Mouse (Mus musculus) heart, embryonic 11.5 days (tissue): Measurements from ENCODE around the gene Hoxa7. TPM values are rescaled to one million over a fixed set of nuclear protein-coding genes. Genes with fewer than 3 reads are reported as not detected.

Experiments used
- ATAC-seq: fragments of 200-750 bp; cut with Nextera tagmentation; replicated peaks from 2 replicates; pipeline ENCODE4 v1.8.0; 2017; ENCODE audit warnings: moderate library complexity; ENCODE audit not compliant: insufficient number of reproducible peaks, low FRiP score, low TSS enrichment
- H3K27ac ChIP-seq: fragments of 300-500 bp; sonication (generic); 2 replicates; pipeline ENCODE4 v1.5.1; 2014; ENCODE audit warnings: mild to moderate bottlenecking, low read depth, low read length
- H3K27me3 ChIP-seq: fragments of 300-500 bp; sonication (generic); 2 replicates; pipeline ENCODE4 v1.6.1; 2014; ENCODE audit warnings: mild to moderate bottlenecking, low read length, mixed read lengths; ENCODE audit not compliant: control insufficient read depth, insufficient read depth
- H3K36me3 ChIP-seq: fragments of 300-500 bp; sonication (generic); 2 replicates; pipeline ENCODE4 v1.6.1; 2014; ENCODE audit warnings: mild to moderate bottlenecking, low read length, moderate library complexity, mixed read lengths; ENCODE audit not compliant: control insufficient read depth, insufficient read depth
- H3K4me1 ChIP-seq: fragments of 300-500 bp; sonication (generic); 2 replicates; pipeline ENCODE4 v1.6.1; 2014; ENCODE audit warnings: low read length; ENCODE audit not compliant: control insufficient read depth, insufficient read depth
- H3K4me2 ChIP-seq: fragments of 300-500 bp; sonication (generic); 2 replicates; pipeline ENCODE4 v1.6.1; 2014; ENCODE audit warnings: mild to moderate bottlenecking, moderate library complexity
- H3K4me3 ChIP-seq: fragments of 300-500 bp; sonication (generic); 2 replicates; pipeline ENCODE4 v1.5.1; 2014; ENCODE audit warnings: low read depth, low read length
- H3K9ac ChIP-seq: fragments of 300-500 bp; sonication (generic); 2 replicates; pipeline ENCODE4 v1.6.1; 2014; ENCODE audit warnings: mild to moderate bottlenecking, low read depth, low read length, moderate library complexity
- H3K9me3 ChIP-seq: fragments of 300-500 bp; sonication (generic); replicated peaks from 2 replicates; pipeline ENCODE4 v1.6.1; 2016; ENCODE audit warnings: low read length; ENCODE audit not compliant: control insufficient read depth
- WGBS: fragments of 180-500 bp; shearing (Covaris S2); extraction: QIAGEN DNeasy Blood & Tissue Kit; methylation state at CpG from one replicate; pipeline ENCODE4 v1.1.7; 2014; ENCODE audit not compliant: insufficient replicate concordance; 5-methylcytosine and 5-hydroxymethylcytosine counted together
- polyA plus RNA-seq: library from polyadenylated mRNA; unstranded; fragments of >200 nt; fragmentation: Nextera tagmentation; extraction: Ambion mirVana; gene quantifications from 2 replicates; pipeline ENCODE4 v1.2.1, GENCODE M21; 2014

Gene Hoxa7
- polyA plus RNA-seq, 1 experiment from 2014 or later = 0.49 TPM

- H3K4me2 ChIP-seq = no peak overlapping the region
- H3K4me1 ChIP-seq = no peaks in the 10 kb centered on the region; the same call in 1 of the 2 replicates
- H3K9me3 ChIP-seq = no peaks in the 10 kb centered on the region
- H3K4me3 ChIP-seq = no peak overlapping the region
- ATAC-seq = no peak
- H3K9ac ChIP-seq = no peak overlapping the region
- H3K27ac ChIP-seq = no peak overlapping the region
- 1% methylated on average over 18 of the region's 18 CpGs for WGBS
- H3K36me3 ChIP-seq = no peaks in the 10 kb centered on the region
- H3K27me3 ChIP-seq = peaks cover 96% of the 10 kb centered on the region
Measured at GRCm38 (mm10) chr6:52265306-52265912, 43.8 kb upstream of the Hoxa7 start.

- Histone ChIP-seq H3K27ac (no peak overlapping the region), H3K4me3 (no peak overlapping the region), H3K4me2 (no peak overlapping the region), H3K9ac (no peak overlapping the region), H3K36me3 (no peaks in the 10 kb centered on the region), H3K9me3 (no peaks in the 10 kb centered on the region), H3K27me3 (peaks cover 96% of the 10 kb centered on the region), H3K4me1 (no peaks in the 10 kb centered on the region; the same call in 1 of the 2 replicates)
- WGBS = 2% methylated on average over 5 of the region's 5 CpGs
- ATAC-seq = no peak
Measured at GRCm38 (mm10) chr6:52264106-52264790, 42.6 kb upstream of the Hoxa7 start.

GRCm38 (mm10) chr6:52263321-52263585 is 41.6 kb upstream of the Hoxa7 start:
- H3K27ac ChIP-seq = no peak overlapping the region
- peaks cover 96% of the 10 kb centered on the region for H3K27me3 ChIP-seq
- no peaks in the 10 kb centered on the region for H3K9me3 ChIP-seq
- no peak for ATAC-seq
- H3K4me1 ChIP-seq = no peaks in the 10 kb centered on the region; the same call in 1 of the 2 replicates
- WGBS = 2% methylated on average over 6 of the region's 6 CpGs
- no peak overlapping the region for H3K4me3 ChIP-seq
- H3K4me2 ChIP-seq = no peak overlapping the region
- H3K36me3 ChIP-seq = no peaks in the 10 kb centered on the region
- no peak overlapping the region for H3K9ac ChIP-seq

GRCm38 (mm10) chr6:52262463-52263320 is 41.0 kb upstream of the Hoxa7 start:
- Histone ChIP-seq H3K4me3 (no peak overlapping the region), H3K9me3 (no peaks in the 10 kb centered on the region), H3K4me2 (no peak overlapping the region), H3K4me1 (no peaks in the 10 kb centered on the region; the same call in 1 of the 2 replicates), H3K9ac (no peak overlapping the region), H3K36me3 (no peaks in the 10 kb centered on the region), H3K27ac (no peak overlapping the region), H3K27me3 (peaks cover 94% of the 10 kb centered on the region)
- no peak for ATAC-seq
- 2% methylated on average over 24 of the region's 24 CpGs for WGBS

GRCm38 (mm10) chr6:52261751-52262462 is 40.3 kb upstream of the Hoxa7 start:
- Histone ChIP-seq H3K4me3 (no peak overlapping the region), H3K27ac (no peak overlapping the region), H3K27me3 (peaks cover 96% of the 10 kb centered on the region), H3K4me2 (no peak overlapping the region), H3K36me3 (no peaks in the 10 kb centered on the region), H3K9me3 (no peaks in the 10 kb centered on the region), H3K9ac (no peak overlapping the region), H3K4me1 (no peaks in the 10 kb centered on the region; the same call in 1 of the 2 replicates)
- WGBS = 4% methylated on average over 9 of the region's 9 CpGs
- no peak for ATAC-seq

GRCm38 (mm10) chr6:52260654-52261575 is 39.3 kb upstream of the Hoxa7 start, which contains the start of gene Hoxa13:
Hoxa13 (minus strand) TSS chr6:52260880.
- H3K4me3 ChIP-seq = peak within 1 kb of the TSS; percentile 52
- H3K27ac ChIP-seq = no peak within 1 kb of the TSS
- no peaks in the 10 kb centered on the region for H3K9me3 ChIP-seq
- no peaks in the 10 kb centered on the region; the same call in 1 of the 2 replicates for H3K4me1 ChIP-seq
- H3K9ac ChIP-seq = no peak within 1 kb of the TSS
- H3K36me3 ChIP-seq = no peaks in the 10 kb centered on the region
- WGBS = 1% methylated on average over 31 of the region's 72 CpGs
- H3K27me3 ChIP-seq = peaks cover 93% of the 10 kb centered on the region
- peak; percentile 67 for ATAC-seq
- peak within 1 kb of the TSS; percentile 81 for H3K4me2 ChIP-seq

- no peak for ATAC-seq
- no peaks in the 10 kb centered on the region; the same call in 1 of the 2 replicates for H3K4me1 ChIP-seq
- H3K36me3 ChIP-seq = no peaks in the 10 kb centered on the region
- H3K27ac ChIP-seq = no peak overlapping the region
- peaks cover 93% of the 10 kb centered on the region for H3K27me3 ChIP-seq
- no peak overlapping the region for H3K9ac ChIP-seq
- peak overlapping the region; percentile 52 for H3K4me3 ChIP-seq
- peak overlapping the region; percentile 81 for H3K4me2 ChIP-seq
- H3K9me3 ChIP-seq = no peaks in the 10 kb centered on the region
- WGBS = under 1% methylated on average over 38 of the region's 39 CpGs
Measured at GRCm38 (mm10) chr6:52259811-52260261, 38.2 kb upstream of the Hoxa7 start.
